Mouse (Mus musculus): ENCODE data around the gene Trpc1. TPM values are rescaled to one million over a fixed set of nuclear protein-coding genes. Genes with fewer than 3 reads are reported as not detected.
A peak's percentile ranks its signal among the peaks of the same experiment; 100 is the strongest.

Gene Trpc1
- polyA plus RNA-seq, 1 experiment from 2014 or later = 4.1 TPM

- DNase-seq (ENCODE audit: low spot score) (no peak), ATAC-seq (ENCODE audit: low FRiP score) (no peak)
- Histone ChIP-seq H3K9me3 (ENCODE audit: control insufficient read depth, low read length) (no peaks in the 10 kb centered on the region), H3K9ac (ENCODE audit: low read depth, low read length) (no peak overlapping the region), H3K27ac (ENCODE audit: low read depth, low read length) (no peak overlapping the region), H3K4me1 (replicated peaks; ENCODE audit: control insufficient read depth, insufficient read depth, low read length) (no peaks in the 10 kb centered on the region), H3K4me2 (replicated peaks; ENCODE audit: low read depth, low read length) (no peak overlapping the region), H3K4me3 (ENCODE audit: low read depth, low read length) (no peak overlapping the region), H3K36me3 (ENCODE audit: control insufficient read depth, insufficient read depth, low read length) (no peaks in the 10 kb centered on the region), H3K27me3 (ENCODE audit: control insufficient read depth, insufficient read depth, low read length) (no peaks in the 10 kb centered on the region)
- WGBS = 67% methylated on average over 8 of the region's 8 CpGs
Observed at GRCm38 (mm10) chr9:95692823-95693222, 57.4 kb downstream of the Trpc1 start.

- H3K4me2 ChIP-seq (replicated peaks; ENCODE audit: low read depth, low read length) = no peak overlapping the region
- no peaks in the 10 kb centered on the region for H3K9me3 ChIP-seq (ENCODE audit: control insufficient read depth, low read length)
- ATAC-seq (ENCODE audit: low FRiP score) (no peak), DNase-seq (ENCODE audit: low spot score) (peak; percentile 39)
- 54% methylated on average over 3 of the region's 3 CpGs for WGBS
- no peak overlapping the region for H3K4me3 ChIP-seq (ENCODE audit: low read depth, low read length)
- no peaks in the 10 kb centered on the region for H3K4me1 ChIP-seq (replicated peaks; ENCODE audit: control insufficient read depth, insufficient read depth, low read length)
- H3K9ac ChIP-seq (ENCODE audit: low read depth, low read length) = no peak overlapping the region
- H3K27me3 ChIP-seq (ENCODE audit: control insufficient read depth, insufficient read depth, low read length) = no peaks in the 10 kb centered on the region
- no peaks in the 10 kb centered on the region for H3K36me3 ChIP-seq (ENCODE audit: control insufficient read depth, insufficient read depth, low read length)
- H3K27ac ChIP-seq (ENCODE audit: low read depth, low read length) = no peak overlapping the region
Observed at GRCm38 (mm10) chr9:95688064-95688463, 62.1 kb downstream of the Trpc1 start.

GRCm38 (mm10) chr9:95685660-95686440 is 64.3 kb downstream of the Trpc1 start:
- no peak overlapping the region for H3K9ac ChIP-seq (ENCODE audit: low read depth, low read length)
- H3K4me3 ChIP-seq (ENCODE audit: low read depth, low read length) = no peak overlapping the region
- no peaks in the 10 kb centered on the region for H3K36me3 ChIP-seq (ENCODE audit: control insufficient read depth, insufficient read depth, low read length)
- 60% methylated on average over 11 of the region's 11 CpGs for WGBS
- no peak overlapping the region for H3K4me2 ChIP-seq (replicated peaks; ENCODE audit: low read depth, low read length)
- no peaks in the 10 kb centered on the region for H3K27me3 ChIP-seq (ENCODE audit: control insufficient read depth, insufficient read depth, low read length)
- no peaks in the 10 kb centered on the region for H3K9me3 ChIP-seq (ENCODE audit: control insufficient read depth, low read length)
- ATAC-seq (ENCODE audit: low FRiP score) = no peak
- DNase-seq (ENCODE audit: low spot score) = peak; percentile 20
- H3K27ac ChIP-seq (ENCODE audit: low read depth, low read length) = no peak overlapping the region
- no peaks in the 10 kb centered on the region for H3K4me1 ChIP-seq (replicated peaks; ENCODE audit: control insufficient read depth, insufficient read depth, low read length)

- H3K9me3 ChIP-seq (ENCODE audit: control insufficient read depth, low read length) = no peaks in the 10 kb centered on the region
- no peak overlapping the region for H3K9ac ChIP-seq (ENCODE audit: low read depth, low read length)
- DNase-seq (ENCODE audit: low spot score) = no peak
- no peaks in the 10 kb centered on the region for H3K36me3 ChIP-seq (ENCODE audit: control insufficient read depth, insufficient read depth, low read length)
- 94% methylated on average over 11 of the region's 11 CpGs for WGBS
- ATAC-seq (ENCODE audit: low FRiP score) = no peak
- no peaks in the 10 kb centered on the region for H3K4me1 ChIP-seq (replicated peaks; ENCODE audit: control insufficient read depth, insufficient read depth, low read length)
- no peaks in the 10 kb centered on the region for H3K27me3 ChIP-seq (ENCODE audit: control insufficient read depth, insufficient read depth, low read length)
- H3K4me2 ChIP-seq (replicated peaks; ENCODE audit: low read depth, low read length) = no peak overlapping the region
- no peak overlapping the region for H3K4me3 ChIP-seq (ENCODE audit: low read depth, low read length)
- H3K27ac ChIP-seq (ENCODE audit: low read depth, low read length) = no peak overlapping the region
Observed at GRCm38 (mm10) chr9:95680691-95681090, 69.5 kb downstream of the Trpc1 start.

GRCm38 (mm10) chr9:95679966-95680365 is 70.2 kb downstream of the Trpc1 start:
- ATAC-seq (ENCODE audit: low FRiP score) (no peak), DNase-seq (ENCODE audit: low spot score) (no peak)
- no peak overlapping the region for H3K4me3 ChIP-seq (ENCODE audit: low read depth, low read length)
- no peak overlapping the region for H3K27ac ChIP-seq (ENCODE audit: low read depth, low read length)
- H3K9me3 ChIP-seq (ENCODE audit: control insufficient read depth, low read length) = no peaks in the 10 kb centered on the region
- H3K27me3 ChIP-seq (ENCODE audit: control insufficient read depth, insufficient read depth, low read length) = no peaks in the 10 kb centered on the region
- no peak overlapping the region for H3K9ac ChIP-seq (ENCODE audit: low read depth, low read length)
- H3K36me3 ChIP-seq (ENCODE audit: control insufficient read depth, insufficient read depth, low read length) = no peaks in the 10 kb centered on the region
- no peak overlapping the region for H3K4me2 ChIP-seq (replicated peaks; ENCODE audit: low read depth, low read length)
- H3K4me1 ChIP-seq (replicated peaks; ENCODE audit: control insufficient read depth, insufficient read depth, low read length) = no peaks in the 10 kb centered on the region
- 79% methylated on average over 7 of the region's 7 CpGs for WGBS

DNA sequence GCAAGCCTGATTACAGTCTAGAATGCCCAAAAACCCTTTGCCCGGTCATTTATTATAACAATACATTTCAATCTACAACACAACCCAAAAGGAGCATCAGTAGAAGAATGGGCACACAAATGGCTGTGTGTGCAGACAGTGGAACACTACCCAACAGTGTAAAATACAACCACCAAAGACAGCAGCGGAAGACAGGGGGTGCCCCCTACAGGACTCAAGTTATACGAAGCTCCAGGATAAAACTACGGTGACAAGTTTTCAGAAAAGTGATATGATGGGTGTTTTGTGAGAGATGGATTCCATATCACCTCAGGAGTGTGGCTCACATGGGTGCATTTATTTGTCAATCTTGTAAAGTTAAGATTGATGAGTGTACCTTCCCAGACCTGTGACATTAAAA is 74.2 kb downstream of the Trpc1 start:
- 93% methylated on average over 4 of the region's 4 CpGs for WGBS

DNA sequence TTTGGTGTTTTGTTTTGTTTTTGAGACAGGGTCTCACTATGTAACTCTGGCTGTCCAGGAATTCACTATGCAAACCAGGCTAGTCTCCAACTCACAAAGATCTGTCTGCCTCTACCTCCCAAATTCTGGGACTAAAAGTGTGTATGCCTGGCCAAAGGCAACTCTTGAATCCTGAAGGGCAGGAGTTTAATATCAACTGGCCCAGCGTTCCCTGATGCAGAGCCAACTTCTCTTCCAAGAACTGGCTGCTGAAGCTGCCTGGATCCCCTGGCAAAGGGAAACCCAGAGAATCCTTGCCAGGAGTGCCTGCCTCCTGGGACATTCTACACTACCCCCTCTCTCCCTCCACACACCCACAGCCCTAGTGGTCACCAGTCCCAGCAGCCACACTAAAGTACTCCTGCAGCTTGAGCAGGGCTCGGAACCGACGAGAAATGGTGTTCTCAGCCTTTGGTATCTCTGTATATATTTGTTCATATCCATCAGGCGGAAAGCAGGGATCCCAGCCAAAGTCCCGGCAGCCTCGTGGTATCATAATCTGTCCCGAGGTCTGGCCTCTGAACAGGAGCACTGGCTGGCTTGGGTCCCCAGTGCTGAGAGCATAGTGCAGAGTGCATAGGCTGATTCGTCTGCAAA is 75.0 kb downstream of the Trpc1 start:
- WGBS = 92% methylated on average over 9 of the region's 9 CpGs

More for the DNA sequence above, 74.2 kb downstream of the Trpc1 start:
- no peaks in the 10 kb centered on the region for H3K9me3 ChIP-seq (ENCODE audit: control insufficient read depth, low read length)
- ATAC-seq (ENCODE audit: low FRiP score) (no peak), DNase-seq (ENCODE audit: low spot score) (no peak)
- H3K4me3 ChIP-seq (ENCODE audit: low read depth, low read length) = no peak overlapping the region
- no peak overlapping the region for H3K9ac ChIP-seq (ENCODE audit: low read depth, low read length)
- no peak overlapping the region for H3K4me2 ChIP-seq (replicated peaks; ENCODE audit: low read depth, low read length)
- no peaks in the 10 kb centered on the region for H3K36me3 ChIP-seq (ENCODE audit: control insufficient read depth, insufficient read depth, low read length)
- H3K27me3 ChIP-seq (ENCODE audit: control insufficient read depth, insufficient read depth, low read length) = no peaks in the 10 kb centered on the region
- H3K4me1 ChIP-seq (replicated peaks; ENCODE audit: control insufficient read depth, insufficient read depth, low read length) = no peaks in the 10 kb centered on the region
- no peak overlapping the region for H3K27ac ChIP-seq (ENCODE audit: low read depth, low read length)

DNA sequence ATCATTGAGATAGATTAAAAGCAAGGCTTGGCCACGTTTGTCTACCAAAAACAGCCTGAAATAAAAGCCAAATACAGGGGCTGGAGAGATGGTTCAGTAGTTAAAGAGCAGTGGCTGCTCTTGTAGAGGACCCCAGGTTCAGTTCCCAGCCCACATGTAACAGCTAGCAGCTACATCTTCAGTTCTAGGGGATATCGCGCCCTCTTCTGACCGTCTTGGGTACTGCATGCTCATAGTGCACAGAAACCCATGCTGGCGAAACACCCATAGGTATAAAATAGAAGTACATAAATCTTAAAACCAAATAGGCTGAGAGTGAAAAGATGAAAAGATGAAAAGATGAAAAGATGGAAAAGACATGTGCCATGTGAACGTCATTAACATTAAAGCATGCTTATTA is 77.4 kb downstream of the Trpc1 start:
- H3K9me3 ChIP-seq (ENCODE audit: control insufficient read depth, low read length) = no peaks in the 10 kb centered on the region
- H3K4me3 ChIP-seq (ENCODE audit: low read depth, low read length) = no peak overlapping the region

More for the DNA sequence above, 75.0 kb downstream of the Trpc1 start:
- Histone ChIP-seq H3K4me1 (replicated peaks; ENCODE audit: control insufficient read depth, insufficient read depth, low read length) (no peaks in the 10 kb centered on the region), H3K27me3 (ENCODE audit: control insufficient read depth, insufficient read depth, low read length) (no peaks in the 10 kb centered on the region), H3K9me3 (ENCODE audit: control insufficient read depth, low read length) (no peaks in the 10 kb centered on the region), H3K27ac (ENCODE audit: low read depth, low read length) (no peak overlapping the region), H3K36me3 (ENCODE audit: control insufficient read depth, insufficient read depth, low read length) (no peaks in the 10 kb centered on the region), H3K9ac (ENCODE audit: low read depth, low read length) (no peak overlapping the region), H3K4me2 (replicated peaks; ENCODE audit: low read depth, low read length) (no peak overlapping the region), H3K4me3 (ENCODE audit: low read depth, low read length) (no peak overlapping the region)
- DNase-seq (ENCODE audit: low spot score) (no peak), ATAC-seq (ENCODE audit: low FRiP score) (no peak)

GRCm38 (mm10) chr9:95672331-95672730 is 77.8 kb downstream of the Trpc1 start:
- Histone ChIP-seq H3K9ac (ENCODE audit: low read depth, low read length) (no peak overlapping the region), H3K4me1 (replicated peaks; ENCODE audit: control insufficient read depth, insufficient read depth, low read length) (no peaks in the 10 kb centered on the region; the same call in 1 of the 2 replicates), H3K36me3 (ENCODE audit: control insufficient read depth, insufficient read depth, low read length) (no peaks in the 10 kb centered on the region), H3K4me2 (replicated peaks; ENCODE audit: low read depth, low read length) (no peak overlapping the region), H3K9me3 (ENCODE audit: control insufficient read depth, low read length) (no peaks in the 10 kb centered on the region), H3K27ac (ENCODE audit: low read depth, low read length) (no peak overlapping the region), H3K27me3 (ENCODE audit: control insufficient read depth, insufficient read depth, low read length) (no peaks in the 10 kb centered on the region), H3K4me3 (ENCODE audit: low read depth, low read length) (no peak overlapping the region)
- DNase-seq (ENCODE audit: low spot score) (no peak), ATAC-seq (ENCODE audit: low FRiP score) (no peak)
- 90% methylated on average over 3 of the region's 3 CpGs for whole genome bisulfite sequencing

More for the DNA sequence above, 77.4 kb downstream of the Trpc1 start:
- DNase-seq (ENCODE audit: low spot score) (peak; percentile 20), ATAC-seq (ENCODE audit: low FRiP score) (no peak)
- H3K4me1 ChIP-seq (replicated peaks; ENCODE audit: control insufficient read depth, insufficient read depth, low read length) = no peaks in the 10 kb centered on the region; the same call in 1 of the 2 replicates
- no peak overlapping the region for H3K9ac ChIP-seq (ENCODE audit: low read depth, low read length)
- no peak overlapping the region for H3K27ac ChIP-seq (ENCODE audit: low read depth, low read length)
- 85% methylated on average over 6 of the region's 6 CpGs for whole genome bisulfite sequencing
- H3K4me2 ChIP-seq (replicated peaks; ENCODE audit: low read depth, low read length) = no peak overlapping the region
- no peaks in the 10 kb centered on the region for H3K36me3 ChIP-seq (ENCODE audit: control insufficient read depth, insufficient read depth, low read length)
- H3K27me3 ChIP-seq (ENCODE audit: control insufficient read depth, insufficient read depth, low read length) = no peaks in the 10 kb centered on the region
